Mouse (Mus musculus): ENCODE data around the gene Sfxn5.

Sfxn5 gene

GRCm38 (mm10) chr6:85333000-85333669 is at the start of gene Sfxn5:
Gene Sfxn5 (minus strand): TSS chr6:85333422.
- DNase-seq = peak; percentile 94 to 96

DNA sequence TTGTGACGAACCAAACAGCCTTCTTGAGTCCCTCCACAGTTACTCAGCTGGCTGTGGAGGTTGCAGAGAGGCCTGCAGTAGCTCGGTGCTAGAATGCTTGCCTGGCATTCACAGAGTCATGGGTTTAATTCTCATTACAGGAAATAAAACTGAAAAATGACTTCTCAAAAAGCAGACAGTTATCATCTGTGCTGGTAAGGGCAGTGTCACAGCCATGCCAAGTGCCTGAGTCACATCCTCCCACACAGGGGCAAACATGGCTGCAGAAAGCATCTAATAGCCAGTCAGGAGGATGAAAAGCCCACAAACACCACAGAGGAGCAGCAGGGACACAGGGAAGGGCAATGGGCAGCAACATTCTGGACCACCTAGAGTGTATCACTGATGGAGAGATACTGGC is 49.6 kb upstream of the Sfxn5 start:
- DNase-seq = no peak

- DNase-seq = no peak
Measured at GRCm38 (mm10) chr6:85381648-85382020, 48.4 kb upstream of the Sfxn5 start.

DNA sequence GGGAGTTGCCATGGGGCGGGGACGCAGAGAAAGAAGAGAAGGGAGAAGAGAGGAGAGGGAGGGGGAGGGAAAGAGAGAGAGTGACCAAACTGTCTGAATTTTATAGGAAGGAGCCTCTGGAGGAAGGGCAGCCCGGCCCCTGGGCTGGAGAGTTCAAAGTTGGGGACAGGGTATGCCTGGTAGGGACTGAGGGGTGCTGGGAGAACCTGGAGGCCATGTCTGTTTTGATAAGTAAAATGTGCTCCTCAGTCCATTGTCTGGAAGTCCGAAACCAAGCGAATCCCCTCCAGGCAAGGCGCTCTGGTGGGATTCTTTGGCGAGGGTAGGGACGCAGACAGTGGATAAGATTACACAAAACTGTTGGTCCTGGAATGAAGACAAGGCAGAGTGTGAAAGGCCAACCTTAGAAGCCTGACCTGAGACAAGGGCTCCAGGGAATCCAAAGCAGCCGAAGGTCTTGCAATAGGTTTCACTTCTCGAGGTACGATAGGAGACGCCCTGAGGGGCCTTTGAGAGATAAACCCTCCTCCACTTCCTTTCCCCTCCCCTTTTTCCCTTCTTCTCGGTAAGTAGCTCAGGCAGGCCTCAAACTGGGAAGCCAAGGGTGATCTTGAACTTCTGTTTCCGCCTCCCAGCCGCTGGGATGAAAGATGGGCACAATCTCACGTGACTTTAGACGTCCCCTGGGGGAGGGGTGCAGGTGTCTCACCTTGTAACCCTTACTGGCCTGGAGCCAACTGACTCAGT is 47.9 kb upstream of the Sfxn5 start:
- peak; percentile 11 to 19 for DNase-seq

GRCm38 (mm10) chr6:85380201-85380900 is 47.1 kb upstream of the Sfxn5 start:
- peak; percentile 72 to 75 for DNase-seq

GRCm38 (mm10) chr6:85378629-85379028 is 45.4 kb upstream of the Sfxn5 start:
- no peak for DNase-seq

DNA sequence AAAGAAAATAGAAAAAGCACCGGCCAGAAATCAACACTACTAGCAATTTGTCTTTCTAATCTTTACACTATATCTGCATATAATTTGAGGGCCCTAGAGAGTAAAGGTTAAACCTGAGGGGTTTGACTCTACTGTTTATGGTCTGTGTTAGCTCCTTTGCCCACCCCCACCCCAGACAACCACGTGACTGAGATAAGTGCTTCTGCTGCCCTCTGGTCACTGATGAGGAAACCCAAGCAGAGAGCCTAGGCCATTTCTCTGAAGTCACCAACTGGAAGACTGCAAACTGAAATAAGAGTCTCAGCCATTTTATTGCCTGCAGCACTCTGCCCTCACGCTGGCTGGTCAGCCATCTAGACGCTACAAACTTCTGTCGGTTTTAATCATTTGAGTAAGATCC is 44.7 kb upstream of the Sfxn5 start:
- no peak for DNase-seq

DNA sequence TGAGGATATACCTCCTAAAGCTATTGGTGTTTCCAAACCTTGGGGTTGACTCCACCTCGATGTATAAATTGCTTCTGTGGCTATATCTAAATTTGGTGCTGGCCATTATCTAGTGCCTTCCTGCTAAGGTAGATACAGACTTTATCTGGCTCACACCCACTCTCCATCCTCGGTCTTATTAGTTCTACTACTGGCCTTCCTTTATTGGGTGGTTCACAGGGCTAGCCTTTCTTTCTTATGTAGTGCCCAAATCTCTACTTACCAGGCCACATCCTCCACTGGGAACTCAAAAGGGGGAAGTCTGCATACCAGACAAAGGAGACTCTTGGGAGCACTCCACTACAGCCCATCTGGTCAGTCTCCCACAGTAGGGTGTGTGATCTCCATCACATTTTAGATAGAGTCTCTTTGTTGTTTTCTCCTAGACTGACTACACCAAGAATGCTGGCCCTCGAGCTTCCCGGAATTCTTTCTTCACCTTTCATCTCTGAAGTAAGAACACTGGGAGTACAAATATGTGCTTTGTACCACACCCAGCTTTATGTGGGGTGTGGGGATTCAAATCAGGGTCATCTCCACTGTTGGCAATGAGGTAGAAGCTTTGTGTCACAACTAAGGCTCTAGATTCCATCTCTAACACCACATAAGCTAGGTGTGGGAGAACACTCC is 44.0 kb upstream of the Sfxn5 start:
- no peak for DNase-seq

DNA sequence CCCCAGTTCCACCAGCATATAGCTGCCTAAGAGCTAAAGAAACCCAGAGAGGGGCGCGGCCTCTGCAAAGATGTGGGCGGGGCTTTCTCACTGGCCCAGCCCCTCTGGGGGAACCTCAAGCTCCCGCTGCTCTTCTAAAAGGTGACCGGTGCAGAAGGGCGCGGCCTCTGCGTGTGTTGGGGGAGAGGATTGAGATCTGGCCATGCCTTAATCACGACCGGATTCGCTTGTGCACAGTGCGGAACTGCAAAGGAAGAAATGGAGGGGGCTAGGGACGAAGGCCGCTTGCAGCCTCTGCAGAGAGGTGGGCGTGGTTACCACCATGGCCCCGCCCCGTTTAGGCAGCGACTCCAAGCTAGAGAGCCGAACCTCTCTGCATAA is 41.5 kb upstream of the Sfxn5 start:
- DNase-seq = peak; percentile 98

- no peak for DNase-seq
Measured at GRCm38 (mm10) chr6:85373951-85374733, 40.9 kb upstream of the Sfxn5 start, which contains the start of gene Rab11fip5. Gene Rab11fip5 (minus strand): TSS chr6:85374634.

DNA sequence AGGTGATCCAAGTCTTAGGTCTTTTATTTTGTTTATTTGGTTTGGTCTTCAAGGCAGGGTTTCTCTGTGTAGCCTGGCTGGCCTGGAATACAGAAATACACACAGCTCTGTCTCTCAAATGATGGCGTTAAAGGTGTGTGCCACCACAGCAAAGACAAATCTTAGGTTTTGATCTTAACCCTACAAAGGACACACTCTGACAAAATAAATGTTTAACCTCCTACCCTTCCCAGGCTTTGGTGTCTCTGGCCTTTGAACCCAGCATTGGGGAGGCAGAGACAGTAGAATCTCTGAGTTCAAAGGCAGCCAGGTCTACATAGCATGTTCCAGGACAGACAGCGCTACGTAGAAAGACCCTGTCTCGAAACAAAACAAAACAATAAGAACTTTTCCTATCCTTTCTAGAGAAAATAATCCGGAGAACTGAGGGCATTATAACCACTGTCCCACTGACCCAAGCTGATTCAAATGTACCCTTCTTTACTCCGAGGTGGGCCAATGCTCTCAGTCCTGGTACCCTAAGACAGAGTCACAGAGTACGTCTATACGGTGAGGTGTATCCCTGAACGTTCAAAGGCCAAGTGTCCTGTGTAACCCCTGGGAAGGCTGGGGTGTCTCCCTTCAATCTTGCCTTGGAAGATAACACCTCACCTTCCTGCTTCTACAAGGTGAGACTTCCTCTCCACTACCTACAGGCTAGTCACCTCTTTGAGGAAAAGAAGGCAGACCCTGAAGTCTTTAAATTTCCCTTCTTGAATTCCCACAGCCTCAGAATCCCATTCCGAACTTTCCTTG is 40.0 kb upstream of the Sfxn5 start:
- DNase-seq = no peak

- DNase-seq = no peak
Measured at GRCm38 (mm10) chr6:85372496-85372895, 39.3 kb upstream of the Sfxn5 start.

- no peak for DNase-seq
Measured at GRCm38 (mm10) chr6:85371859-85372405, 38.7 kb upstream of the Sfxn5 start.

GRCm38 (mm10) chr6:85370666-85371430 is 37.6 kb upstream of the Sfxn5 start:
- no peak for DNase-seq

DNA sequence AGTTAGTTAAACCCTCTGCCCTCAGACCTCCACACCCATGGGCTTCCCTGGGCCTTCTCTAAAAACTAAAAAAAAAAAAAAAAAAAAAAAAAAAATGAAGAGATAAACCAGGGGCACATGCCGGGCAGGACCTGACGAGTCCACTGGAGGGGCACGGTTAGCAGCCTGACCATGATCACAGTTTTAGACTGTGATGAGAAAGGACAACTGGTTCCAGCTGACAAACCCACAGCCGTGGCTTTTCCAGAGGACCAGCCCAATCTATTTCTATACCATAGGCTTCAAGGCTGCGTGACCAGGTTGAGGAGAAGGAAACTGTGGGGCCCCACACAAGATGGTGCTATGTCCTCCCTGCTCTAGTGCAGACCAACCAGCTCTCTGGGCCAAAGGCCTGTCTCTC is 36.8 kb upstream of the Sfxn5 start:
- no peak for DNase-seq

DNA sequence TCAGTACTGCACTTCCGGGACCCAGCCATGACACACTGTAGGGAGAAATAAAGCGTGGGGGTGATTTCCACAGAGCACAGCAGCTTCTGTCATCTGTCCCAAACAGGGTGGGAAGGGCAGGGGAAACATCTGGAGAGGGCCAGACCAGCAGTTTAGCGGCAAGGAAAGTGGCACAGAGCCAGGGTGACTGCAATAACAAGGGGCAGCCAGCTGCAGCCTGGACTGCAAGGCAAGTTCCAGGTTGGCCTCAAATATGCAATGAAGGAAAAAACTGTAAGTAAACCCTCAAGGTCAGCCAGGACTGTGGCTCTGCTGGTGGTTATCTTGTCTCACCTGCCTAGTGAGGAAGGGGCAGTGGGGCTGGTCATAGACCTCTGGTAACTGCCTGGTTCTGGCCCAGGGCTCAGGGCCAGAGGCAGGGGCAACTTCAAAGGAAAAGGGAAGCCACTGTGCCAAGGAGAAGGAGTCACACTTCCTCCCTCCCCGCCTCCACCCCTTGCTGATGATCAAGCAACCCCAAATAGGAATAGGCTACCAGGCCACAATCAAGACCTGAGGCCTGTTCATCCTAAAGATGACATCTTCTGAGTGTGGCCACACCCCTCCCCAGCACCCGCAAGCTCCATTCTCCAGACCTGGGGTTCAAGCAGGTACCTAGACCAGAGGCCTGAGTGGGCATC is 36.1 kb upstream of the Sfxn5 start:
- no peak for DNase-seq

- DNase-seq = no peak
Measured at GRCm38 (mm10) chr6:85368722-85369121, 35.5 kb upstream of the Sfxn5 start.

DNA sequence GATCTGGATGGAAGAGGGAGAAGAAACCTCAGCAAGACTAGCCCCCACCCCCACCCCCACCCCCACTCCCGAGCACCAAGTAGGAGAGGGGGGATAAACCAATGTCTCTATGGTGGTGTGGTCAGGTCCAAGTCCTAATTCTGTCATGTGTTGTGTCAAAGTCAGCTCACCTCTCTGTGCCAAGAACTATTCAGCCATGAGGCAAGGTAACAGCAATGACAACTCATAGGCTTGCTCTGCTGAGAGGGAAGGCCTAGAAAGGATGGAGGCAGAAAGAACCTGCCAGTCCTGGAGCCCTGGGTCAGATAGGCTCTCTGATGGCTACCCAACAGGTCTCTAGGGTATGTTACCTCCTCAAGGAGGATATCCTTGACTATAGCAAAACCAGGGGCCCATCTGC is 34.9 kb upstream of the Sfxn5 start:
- DNase-seq = no peak

- no peak for DNase-seq
Measured at GRCm38 (mm10) chr6:85366387-85366786, 33.2 kb upstream of the Sfxn5 start.

DNA sequence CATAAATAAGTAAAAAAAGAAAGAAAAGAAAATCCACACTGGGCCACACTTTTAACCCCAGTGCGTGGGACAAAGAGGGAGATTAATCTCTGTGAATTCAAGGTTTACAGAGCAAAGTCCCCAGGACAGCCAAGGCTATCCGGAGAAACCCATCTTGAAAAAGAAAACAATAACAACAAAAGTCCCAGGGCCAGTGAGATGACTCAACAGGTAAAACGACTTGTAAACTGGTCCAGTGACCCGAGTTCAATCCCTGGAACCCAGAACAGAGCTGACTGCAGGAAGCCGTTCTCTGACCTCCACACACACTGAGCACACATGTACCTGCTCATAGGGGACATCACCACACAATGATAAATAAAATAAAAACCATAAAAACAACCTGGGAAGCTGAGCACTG is 31.2 kb upstream of the Sfxn5 start:
- DNase-seq = no peak
